Mouse (Mus musculus): ENCODE measurements around the gene Lrrc32. TPM values are rescaled to one million over a fixed set of nuclear protein-coding genes. Genes with fewer than 3 reads are reported as not detected.
A peak's percentile ranks its signal among the peaks of the same experiment; 100 is the strongest.

Gene Lrrc32
- polyA plus RNA-seq, 1 experiment from 2014 or later: 6.4 TPM

DNA sequence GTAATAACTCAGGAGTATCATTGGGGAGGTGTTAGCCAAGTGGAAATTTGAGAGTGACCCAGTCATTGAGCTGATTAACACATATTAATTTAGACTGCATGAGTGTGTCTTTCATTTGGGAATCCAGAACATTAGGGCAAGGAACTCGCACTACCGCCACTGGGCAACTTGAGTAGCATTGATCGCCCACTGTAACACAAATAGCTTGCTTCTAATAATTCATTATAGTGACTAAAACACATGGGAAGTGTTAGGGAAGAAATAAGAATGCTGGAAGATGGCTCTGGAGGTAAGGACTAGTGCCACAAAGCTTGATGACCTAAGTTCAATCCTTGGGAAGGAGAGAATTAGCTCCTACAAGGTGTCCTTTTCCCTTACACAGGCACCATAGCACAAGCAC is 38.0 kb downstream of the Lrrc32 start:
- Histone ChIP-seq H3K27me3 (replicated peaks; ENCODE audit: insufficient read depth, low read length) (no peaks in the 10 kb centered on the region), H3K27ac (ENCODE audit: low read length) (no peak overlapping the region), H3K9me3 (ENCODE audit: low read length) (no peaks in the 10 kb centered on the region), H3K36me3 (ENCODE audit: insufficient read depth, low read length) (no peaks in the 10 kb centered on the region), H3K4me2 (replicated peaks; ENCODE audit: low read depth, low read length) (no peak overlapping the region), H3K4me1 (ENCODE audit: insufficient read depth, low read depth, low read length) (peaks cover 9% of the 10 kb centered on the region; the same call in 1 of the 2 replicates), H3K4me3 (ENCODE audit: low read depth, low read length) (no peak overlapping the region), H3K9ac (replicated peaks; ENCODE audit: low read depth) (no peak overlapping the region)
- TF ChIP-seq EP300 (IDR thresholded peaks at IDR 0.05) (no peak), CTCF (IDR thresholded peaks at IDR 0.05) (no peak)
- DNase-seq (ENCODE audit: low spot score) (no peak), ATAC-seq (no peak)
- whole genome bisulfite sequencing: 96% methylated on average over 3 of the region's 3 CpGs

DNA sequence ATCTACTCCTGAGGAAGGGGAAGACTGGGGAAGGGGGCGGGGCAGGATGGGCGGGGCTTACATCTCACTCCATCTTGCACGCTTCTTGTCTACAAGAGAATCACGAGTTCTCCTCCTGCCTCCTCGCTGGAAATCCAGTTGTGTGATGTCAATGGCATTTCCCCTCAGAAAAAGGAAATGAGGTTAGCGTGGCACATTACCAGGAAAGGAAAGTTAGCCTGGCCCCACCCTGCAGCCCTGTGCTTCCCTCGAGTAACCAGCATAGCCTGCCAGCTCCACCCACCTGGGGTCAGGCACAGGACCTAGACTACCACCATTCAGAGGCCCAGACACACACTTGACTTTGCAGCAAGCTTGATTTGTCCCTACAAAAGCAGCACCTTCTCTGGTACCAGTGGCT is 42.5 kb downstream of the Lrrc32 start:
- no peak overlapping the region for H3K4me3 ChIP-seq (ENCODE audit: low read depth, low read length)
- no peaks in the 10 kb centered on the region for H3K4me1 ChIP-seq (ENCODE audit: insufficient read depth, low read depth, low read length)
- H3K9ac ChIP-seq (replicated peaks; ENCODE audit: low read depth): no peak overlapping the region
- 37% methylated on average over 7 of the region's 7 CpGs for WGBS
- DNase-seq (ENCODE audit: low spot score) (peak; percentile 42), ATAC-seq (peak; percentile 75)
- no peaks in the 10 kb centered on the region for H3K36me3 ChIP-seq (ENCODE audit: insufficient read depth, low read length)
- no peaks in the 10 kb centered on the region for H3K9me3 ChIP-seq (ENCODE audit: low read length)
- no peak overlapping the region for H3K4me2 ChIP-seq (replicated peaks; ENCODE audit: low read depth, low read length)
- no peaks in the 10 kb centered on the region for H3K27me3 ChIP-seq (replicated peaks; ENCODE audit: insufficient read depth, low read length)
- H3K27ac ChIP-seq (ENCODE audit: low read length): no peak overlapping the region
- peak; percentile 79 for TF ChIP-seq EP300 (IDR thresholded peaks at IDR 0.05)
- TF ChIP-seq CTCF (IDR thresholded peaks at IDR 0.05): no peak

DNA sequence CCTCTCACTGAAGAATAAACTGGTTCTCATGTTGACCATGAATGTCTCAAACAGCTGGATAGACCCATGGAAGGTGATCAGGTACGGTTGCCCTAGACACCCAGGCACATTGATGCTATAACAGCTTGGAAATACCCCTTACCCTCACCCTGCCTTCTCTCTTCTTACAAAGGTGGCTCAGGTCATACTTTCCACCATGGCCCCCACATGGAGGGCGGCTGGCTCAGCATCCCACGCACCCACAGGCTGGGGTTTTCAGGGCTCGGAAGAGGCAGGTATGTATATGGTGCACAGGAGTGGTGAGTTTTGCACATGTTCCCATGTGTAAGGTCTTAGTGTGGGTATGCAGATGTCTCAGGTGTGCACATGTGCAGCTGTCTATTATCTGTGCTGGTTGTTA is 43.9 kb downstream of the Lrrc32 start:
- WGBS: 88% methylated on average over 4 of the region's 4 CpGs
- Histone ChIP-seq H3K36me3 (ENCODE audit: insufficient read depth, low read length) (no peaks in the 10 kb centered on the region), H3K27me3 (replicated peaks; ENCODE audit: insufficient read depth, low read length) (no peaks in the 10 kb centered on the region), H3K4me2 (replicated peaks; ENCODE audit: low read depth, low read length) (no peak overlapping the region), H3K9me3 (ENCODE audit: low read length) (no peaks in the 10 kb centered on the region), H3K4me1 (ENCODE audit: insufficient read depth, low read depth, low read length) (no peaks in the 10 kb centered on the region), H3K9ac (replicated peaks; ENCODE audit: low read depth) (no peak overlapping the region), H3K4me3 (ENCODE audit: low read depth, low read length) (no peak overlapping the region), H3K27ac (ENCODE audit: low read length) (no peak overlapping the region)
- no peak for ATAC-seq
- TF ChIP-seq CTCF (IDR thresholded peaks at IDR 0.05) (no peak), EP300 (IDR thresholded peaks at IDR 0.05) (no peak)
- no peak for DNase-seq (ENCODE audit: low spot score)

DNA sequence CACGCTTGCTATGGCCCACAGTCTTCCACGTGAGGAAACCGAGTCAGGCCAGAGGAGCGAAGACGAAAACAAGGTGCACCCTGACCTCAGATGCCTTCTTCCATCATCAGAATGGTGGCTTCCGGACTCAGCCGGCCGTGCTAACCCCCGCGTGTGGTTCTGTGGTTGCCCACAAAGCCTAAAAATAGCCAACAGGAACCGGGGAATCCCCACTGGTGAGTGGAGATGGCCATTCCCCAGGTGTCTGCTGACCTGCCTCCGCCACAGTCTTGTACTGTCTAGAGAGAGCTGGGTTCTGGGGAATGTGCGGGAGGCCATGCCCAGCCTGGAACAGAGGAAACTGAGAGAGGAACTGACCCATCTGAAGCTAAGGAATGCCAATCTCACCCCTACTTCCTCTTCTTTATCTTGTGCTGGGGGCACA is 45.4 kb downstream of the Lrrc32 start:
- no peak overlapping the region for H3K4me3 ChIP-seq (ENCODE audit: low read depth, low read length)
- H3K9ac ChIP-seq (replicated peaks; ENCODE audit: low read depth): no peak overlapping the region
- no peaks in the 10 kb centered on the region for H3K27me3 ChIP-seq (replicated peaks; ENCODE audit: insufficient read depth, low read length)
- H3K4me2 ChIP-seq (replicated peaks; ENCODE audit: low read depth, low read length): no peak overlapping the region
- H3K36me3 ChIP-seq (ENCODE audit: insufficient read depth, low read length): no peaks in the 10 kb centered on the region
- ATAC-seq: no peak
- TF ChIP-seq CTCF (IDR thresholded peaks at IDR 0.05) (no peak), EP300 (IDR thresholded peaks at IDR 0.05) (no peak)
- no peak for DNase-seq (ENCODE audit: low spot score)
- no peaks in the 10 kb centered on the region for H3K4me1 ChIP-seq (ENCODE audit: insufficient read depth, low read depth, low read length)
- H3K9me3 ChIP-seq (ENCODE audit: low read length): no peaks in the 10 kb centered on the region
- H3K27ac ChIP-seq (ENCODE audit: low read length): no peak overlapping the region
- WGBS: 85% methylated on average over 13 of the region's 13 CpGs

DNA sequence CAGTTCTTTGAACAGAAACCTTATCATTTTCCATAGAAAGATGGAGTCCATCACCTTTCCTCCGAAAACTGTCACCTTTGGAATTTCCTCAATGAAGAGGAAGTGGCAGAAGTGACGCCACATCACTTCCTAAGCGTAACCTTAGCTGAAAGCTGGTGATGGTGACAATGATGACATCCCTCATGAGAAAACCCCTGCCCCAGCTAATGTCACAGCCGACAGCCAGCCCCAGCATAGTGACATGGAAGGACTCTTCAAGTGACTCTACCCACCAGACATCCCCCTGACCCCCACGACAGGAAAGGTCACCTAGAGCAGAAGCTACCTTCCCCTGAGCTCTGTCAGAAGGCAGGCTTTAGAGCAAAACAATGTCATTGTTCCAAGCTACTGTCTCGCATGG is 46.1 kb downstream of the Lrrc32 start:
- TF ChIP-seq EP300 (IDR thresholded peaks at IDR 0.05) (no peak), CTCF (IDR thresholded peaks at IDR 0.05) (no peak)
- Histone ChIP-seq H3K9ac (replicated peaks; ENCODE audit: low read depth) (no peak overlapping the region), H3K27ac (ENCODE audit: low read length) (no peak overlapping the region), H3K4me3 (ENCODE audit: low read depth, low read length) (no peak overlapping the region), H3K4me2 (replicated peaks; ENCODE audit: low read depth, low read length) (no peak overlapping the region), H3K9me3 (ENCODE audit: low read length) (no peaks in the 10 kb centered on the region), H3K4me1 (ENCODE audit: insufficient read depth, low read depth, low read length) (no peaks in the 10 kb centered on the region), H3K27me3 (replicated peaks; ENCODE audit: insufficient read depth, low read length) (no peaks in the 10 kb centered on the region), H3K36me3 (ENCODE audit: insufficient read depth, low read length) (no peaks in the 10 kb centered on the region)
- DNase-seq (ENCODE audit: low spot score): no peak
- ATAC-seq: no peak
- 83% methylated on average over 6 of the region's 6 CpGs for WGBS

DNA sequence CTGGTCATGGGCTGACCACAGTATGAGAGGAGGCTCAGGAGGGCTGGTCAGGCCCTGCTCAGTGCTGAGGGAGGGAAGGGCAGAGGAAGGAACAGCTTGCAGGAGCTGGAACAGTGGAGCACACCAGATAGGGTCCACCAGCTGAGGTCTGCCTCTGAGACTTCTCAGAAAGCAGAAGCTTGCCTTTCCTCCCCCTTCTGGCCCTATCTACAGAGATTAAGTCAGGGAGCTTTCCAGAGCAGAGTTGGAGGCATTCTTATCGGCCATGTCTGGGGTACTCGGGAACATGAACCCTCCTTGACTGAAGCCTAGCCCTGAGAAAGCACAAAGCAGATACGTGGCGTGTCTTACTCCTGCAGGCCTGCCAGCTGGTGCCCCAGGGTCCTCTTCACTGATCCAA is 46.8 kb downstream of the Lrrc32 start:
- no peak overlapping the region for H3K27ac ChIP-seq (ENCODE audit: low read length)
- 88% methylated on average over 4 of the region's 4 CpGs for WGBS
- TF ChIP-seq CTCF (IDR thresholded peaks at IDR 0.05) (no peak), EP300 (IDR thresholded peaks at IDR 0.05) (no peak)
- H3K4me3 ChIP-seq (ENCODE audit: low read depth, low read length): no peak overlapping the region
- ATAC-seq: no peak
- no peaks in the 10 kb centered on the region for H3K27me3 ChIP-seq (replicated peaks; ENCODE audit: insufficient read depth, low read length)
- no peak for DNase-seq (ENCODE audit: low spot score)
- no peaks in the 10 kb centered on the region for H3K36me3 ChIP-seq (ENCODE audit: insufficient read depth, low read length)
- H3K4me1 ChIP-seq (ENCODE audit: insufficient read depth, low read depth, low read length): no peaks in the 10 kb centered on the region; the same call in 1 of the 2 replicates
- no peaks in the 10 kb centered on the region for H3K9me3 ChIP-seq (ENCODE audit: low read length)
- no peak overlapping the region for H3K4me2 ChIP-seq (replicated peaks; ENCODE audit: low read depth, low read length)
- no peak overlapping the region for H3K9ac ChIP-seq (replicated peaks; ENCODE audit: low read depth)
